ENCODE assay signal across 8 mouse cellular contexts in the genomic region with DNA sequence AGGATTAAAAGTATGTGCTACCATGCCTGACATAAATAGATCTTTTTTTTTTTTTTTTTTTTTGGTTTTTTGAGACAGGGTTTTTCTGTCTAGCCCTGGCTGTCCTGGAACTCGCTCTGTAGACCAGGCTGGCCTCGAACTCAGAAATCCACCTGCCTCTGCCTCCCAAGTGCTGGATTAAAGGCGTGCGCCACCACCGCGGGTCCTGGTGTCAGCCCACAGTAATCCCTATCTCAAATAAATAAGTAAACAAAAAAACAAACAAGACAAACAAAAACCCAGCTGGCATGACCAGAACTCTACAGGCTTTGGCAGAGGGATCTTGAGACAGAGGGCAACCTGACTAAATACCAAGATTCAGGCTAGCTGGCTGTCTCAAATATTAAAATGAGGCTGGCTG. TPM values are rescaled to one million over a fixed set of nuclear protein-coding genes. Genes with fewer than 3 reads are reported as not detected.
A peak's percentile ranks its signal among the peaks of the same experiment; 100 is the strongest.
DNase-seq lines count a peak whose midpoint lies in the region; ATAC-seq and TF ChIP-seq lines count a peak whose summit lies in the region.
"Not testable (repeated sequence)": the region's sequence is repeated elsewhere in the genome, so short reads cannot be mapped to it uniquely, and the experiment has no call there.

A gene (minus strand): TSS at position 101 of the 400 bp plus-strand sequence.

- H3K4me1 ChIP-seq in CH12.LX (ENCODE audit: control insufficient read depth in 1 of 2, insufficient read depth in 2 of 2): peaks cover 5 to 35% of the 10 kb centered on the region in 2 experiments; a peak in 3 of 4 replicates
- H3K4me1 ChIP-seq in forebrain, embryonic 12.5 days: peaks cover 26% of the 10 kb centered on the region
- peaks cover 23% of the 10 kb centered on the region for H3K4me1 ChIP-seq in heart, embryonic 11.5 days (ENCODE audit: control insufficient read depth, insufficient read depth, low read length)
- H3K4me1 ChIP-seq in hindbrain, postnatal 0 days (ENCODE audit: insufficient read depth, low read length); small intestine, adult 2 months (ENCODE audit: control insufficient read depth, insufficient read depth, insufficient read length, low read length): not testable (repeated sequence)
- peaks cover 27% of the 10 kb centered on the region for H3K4me1 ChIP-seq in limb, embryonic 13.5 days
- H3K4me1 ChIP-seq in megakaryocyte, embryonic 14.5 days: peaks cover 34% of the 10 kb centered on the region

- peak within 1 kb of the TSS; percentile 3; the same call in 1 of the 2 replicates for H3K27ac ChIP-seq in CH12.LX (ENCODE audit: insufficient read depth, low read depth)
- H3K27ac ChIP-seq in forebrain, embryonic 12.5 days; heart, embryonic 11.5 days (ENCODE audit: low read depth, low read length); hindbrain, postnatal 0 days; limb, embryonic 13.5 days: not testable (repeated sequence)
- peak within 1 kb of the TSS; percentile 17; the same call in 1 of the 2 replicates for H3K27ac ChIP-seq in small intestine, adult 2 months (ENCODE audit: insufficient read depth, low read depth, low read length)

- not testable (repeated sequence) for TF ChIP-seq CTCF in CH12.LX (conservative IDR thresholded peaks at IDR 0.05 in 1 of 2, IDR thresholded peaks at IDR 0.05 in 1 of 2; ENCODE audit: low read depth in 2 of 2, low read length in 2 of 2); hindbrain, postnatal 0 days (IDR thresholded peaks at IDR 0.05; ENCODE audit: low read depth); small intestine, adult 2 months (IDR thresholded peaks at IDR 0.05; ENCODE audit: extremely low read depth, insufficient read length, insufficient replicate concordance, low read depth, low read length)

- dilution Hi-C loops in CH12.LX (cut with MboI; ENCODE audit: extremely low pct_ligation_motif_present, extremely low pct_unique_long_range_greater_than_20kb, low sequenced_read_pairs): not testable (repeated sequence)

- peak within 1 kb of the TSS; percentile 99 for H3K4me2 ChIP-seq in CH12.LX (ENCODE audit: insufficient read depth, low read depth, poor library complexity, severe bottlenecking)
- peak within 1 kb of the TSS; percentile 77 for H3K4me2 ChIP-seq in forebrain, embryonic 12.5 days
- H3K4me2 ChIP-seq in heart, embryonic 11.5 days: peak within 1 kb of the TSS; percentile 76
- H3K4me2 ChIP-seq in hindbrain, postnatal 0 days (ENCODE audit: low read depth, low read length): peak within 1 kb of the TSS; percentile 70
- peak within 1 kb of the TSS; percentile 83 for H3K4me2 ChIP-seq in limb, embryonic 13.5 days (replicated peaks)

- H3K36me3 ChIP-seq in CH12.LX (replicated peaks in 1 of 2; ENCODE audit: control insufficient read depth in 1 of 2, insufficient read depth in 1 of 2, low read length in 1 of 2): peaks cover 0 to 18% of the 10 kb centered on the region in 2 experiments
- H3K36me3 ChIP-seq in forebrain, embryonic 12.5 days (replicated peaks); heart, embryonic 11.5 days (ENCODE audit: control insufficient read depth, insufficient read depth, low read length); hindbrain, postnatal 0 days (ENCODE audit: insufficient read depth, low read length); limb, embryonic 13.5 days; megakaryocyte, embryonic 14.5 days (replicated peaks; ENCODE audit: low read length); small intestine, adult 2 months (ENCODE audit: control insufficient read depth, insufficient read depth, low read length): not testable (repeated sequence)

- H3K9me3 ChIP-seq in CH12.LX (replicated peaks; ENCODE audit: low read length); forebrain, embryonic 12.5 days; heart, embryonic 11.5 days (replicated peaks; ENCODE audit: control insufficient read depth, low read length); hindbrain, postnatal 0 days (ENCODE audit: low read length); limb, embryonic 13.5 days; megakaryocyte, embryonic 14.5 days: not testable (repeated sequence)

- WGBS in forebrain, embryonic 12.5 days: 38% methylated on average over 6 of the region's 6 CpGs
- WGBS in heart, embryonic 11.5 days (ENCODE audit: insufficient replicate concordance): 25% methylated on average over 6 of the region's 6 CpGs
- 40% methylated on average over 6 of the region's 6 CpGs for WGBS in hindbrain, postnatal 0 days
- WGBS in limb, embryonic 13.5 days: 43% methylated on average over 6 of the region's 6 CpGs
- WGBS in small intestine, adult 2 months: 18% methylated on average over 6 of the region's 6 CpGs

- peaks cover 42% of the 10 kb centered on the region for H3K79me2 ChIP-seq in CH12.LX (replicated peaks; ENCODE audit: control insufficient read depth, extremely low read depth, insufficient read depth, poor library complexity, severe bottlenecking)

- not testable (repeated sequence) for DNase-seq in CH12.LX (ENCODE audit: extremely low read depth); adrenal gland, postnatal 4 days (ENCODE audit: low spot score in 2 of 2); hindbrain, postnatal 0 days (ENCODE audit: low spot score)

- H3K27me3 ChIP-seq in CH12.LX (replicated peaks): peaks cover 13% of the 10 kb centered on the region
- not testable (repeated sequence) for H3K27me3 ChIP-seq in forebrain, embryonic 12.5 days; heart, embryonic 11.5 days (ENCODE audit: control insufficient read depth, insufficient read depth, low read length); hindbrain, postnatal 0 days (ENCODE audit: insufficient read depth, low read length); limb, embryonic 13.5 days; megakaryocyte, embryonic 14.5 days (replicated peaks); small intestine, adult 2 months (ENCODE audit: control insufficient read depth, insufficient read depth, low read length)

- not testable (repeated sequence) for TF ChIP-seq EP300 in CH12.LX (IDR thresholded peaks at IDR 0.05; ENCODE audit: low read length)

- peak within 1 kb of the TSS; percentile 70 to 80 (median 72) for H3K4me3 ChIP-seq in CH12.LX (replicated peaks in 1 of 3; ENCODE audit: low read depth in 2 of 3, low read length in 2 of 3, poor library complexity in 1 of 3)
- peak within 1 kb of the TSS; percentile 49 for H3K4me3 ChIP-seq in forebrain, embryonic 12.5 days (replicated peaks)
- H3K4me3 ChIP-seq in heart, embryonic 11.5 days (ENCODE audit: low read depth, low read length): peak within 1 kb of the TSS; percentile 47
- peak within 1 kb of the TSS; percentile 42 for H3K4me3 ChIP-seq in hindbrain, postnatal 0 days (ENCODE audit: low read length)
- peak within 1 kb of the TSS; percentile 55 for H3K4me3 ChIP-seq in limb, embryonic 13.5 days
- peak within 1 kb of the TSS; percentile 91 for H3K4me3 ChIP-seq in megakaryocyte, embryonic 14.5 days (replicated peaks)
- H3K4me3 ChIP-seq in small intestine, adult 2 months (ENCODE audit: low read depth, low read length): peak within 1 kb of the TSS; percentile 72

- TF ChIP-seq POLR2A in CH12.LX (IDR thresholded peaks at IDR 0.05; ENCODE audit: low read depth, low read length); small intestine, adult 2 months (IDR thresholded peaks at IDR 0.05; ENCODE audit: low read depth, low read length): not testable (repeated sequence)

- H3K9ac ChIP-seq in CH12.LX (ENCODE audit: insufficient read depth, low read depth): peak within 1 kb of the TSS; percentile 64
- peak within 1 kb of the TSS; percentile 38; the same call in 1 of the 2 replicates for H3K9ac ChIP-seq in forebrain, embryonic 12.5 days
- peak within 1 kb of the TSS; percentile 65 for H3K9ac ChIP-seq in heart, embryonic 11.5 days (ENCODE audit: low read depth, low read length)
- H3K9ac ChIP-seq in hindbrain, postnatal 0 days (replicated peaks; ENCODE audit: low read length): not testable (repeated sequence)
- peak within 1 kb of the TSS; percentile 62 for H3K9ac ChIP-seq in limb, embryonic 13.5 days

- not testable (repeated sequence) for ATAC-seq in forebrain, embryonic 12.5 days (ENCODE audit: low FRiP score); heart, embryonic 11.5 days (replicated peaks; ENCODE audit: insufficient number of reproducible peaks, low FRiP score, low TSS enrichment); hindbrain, postnatal 0 days; limb, embryonic 13.5 days (ENCODE audit: low FRiP score, low read depth)

- in situ Hi-C loops in CH12.LX (cut with MboI; ENCODE audit: low pct_ligation_motif_present, low pct_unique_long_range_greater_than_20kb, low sequenced_read_pairs): loop anchor here (5.0 kb wide), 1 partner anchor 34 kb away; a partner anchor contains a TSS

- not testable (repeated sequence) for TF ChIP-seq RAD21 in CH12.LX (IDR thresholded peaks at IDR 0.05; ENCODE audit: low read depth, low read length)

TF ChIP-seq in CH12.LX, 34 proteins besides CTCF, POLR2A, EP300 and RAD21:
- peak; percentile 57; the same call in 1 of the 2 replicates for TF ChIP-seq TBP (conservative IDR thresholded peaks at IDR 0.05; ENCODE audit: low read depth, low read length)

RNA-seq across cellular contexts. Expression of the gene that starts here (rescaled TPM):
- 136 and 189 TPM in 2 replicates for total RNA-seq in CH12.LX (2012; rRNA removed)
- total RNA-seq in CH12.LX (2014; rRNA removed): 197 and 235 TPM in 2 replicates
- 178 TPM in 2 replicates for polyA plus RNA-seq in CH12.LX (2012; ENCODE audit: insufficient read length, low read depth)
- 100 to 1,000 TPM in 1 of 2 experiments, 10 to 100 TPM in 1; 93.3 to 105 TPM for total RNA-seq in adrenal gland, postnatal 4 days (2021)
- 49.9 and 52.6 TPM in 2 replicates for polyA plus RNA-seq in forebrain, embryonic 12.5 days (2016; fragmentation: Nextera tagmentation; extraction: Ambion mirVana)
- 36.4 and 44.4 TPM in 2 replicates for polyA plus RNA-seq in heart, embryonic 11.5 days (2014; fragmentation: Nextera tagmentation; extraction: Ambion mirVana)
- 11.9 and 14.4 TPM in 2 replicates for total RNA-seq in hindbrain, postnatal 0 days (2014; rRNA removed)
- 7.8 and 10.9 TPM in 2 replicates for polyA plus RNA-seq in hindbrain, postnatal 0 days (2015; fragmentation: Nextera tagmentation; extraction: Ambion mirVana)
- polyA plus RNA-seq in limb, embryonic 13.5 days (2015; fragmentation: Nextera tagmentation; extraction: Ambion mirVana): 47.9 and 52.2 TPM in 2 replicates
- polyA plus RNA-seq in megakaryocyte, embryonic 14.5 days (2012; ENCODE audit: insufficient read depth, low replicate concordance): 0.75 and 7.4 TPM in 2 replicates
- 9.7 and 15.3 TPM in 2 replicates for polyA plus RNA-seq in small intestine, adult 2 months (2012; rRNA removed)
